Mouse (Mus musculus) bone marrow, adult 2 months (tissue): ENCODE data around the gene Pycr1.

Experiments used
- CTCF ChIP-seq: fragments of 200-500 bp; IDR thresholded peaks from 2 replicates; pipeline ENCODE4 v1.5.1; 2011; ENCODE audit warnings: low read length, control low read depth; ENCODE audit not compliant: control insufficient read depth, insufficient read depth
- POLR2A ChIP-seq: fragments of 200-500 bp; IDR thresholded peaks from 2 replicates; pipeline ENCODE4 v1.6.1; 2011; ENCODE audit warnings: low read depth, mild to moderate bottlenecking, control low read depth, low read length, borderline replicate concordance; ENCODE audit not compliant: control insufficient read depth

- no peak for TF ChIP-seq CTCF
- peak; percentile 37; the same call in 1 of the 2 replicates for TF ChIP-seq POLR2A
Observed at GRCm38 (mm10) chr11:120643601-120643987, at the start of gene Pycr1.
